Mouse (Mus musculus): ENCODE results near the gene Stard3nl. TPM values are rescaled to one million over a fixed set of nuclear protein-coding genes. Genes with fewer than 3 reads are reported as not detected.
A peak's percentile ranks its signal among the peaks of the same experiment; 100 is the strongest.
"Not testable (repeated sequence)": the region's sequence is repeated elsewhere in the genome, so short reads cannot be mapped to it uniquely, and the experiment has no call there.

The Stard3nl gene
- polyA plus RNA-seq, 1 experiment from 2014 or later = 157 TPM

DNA sequence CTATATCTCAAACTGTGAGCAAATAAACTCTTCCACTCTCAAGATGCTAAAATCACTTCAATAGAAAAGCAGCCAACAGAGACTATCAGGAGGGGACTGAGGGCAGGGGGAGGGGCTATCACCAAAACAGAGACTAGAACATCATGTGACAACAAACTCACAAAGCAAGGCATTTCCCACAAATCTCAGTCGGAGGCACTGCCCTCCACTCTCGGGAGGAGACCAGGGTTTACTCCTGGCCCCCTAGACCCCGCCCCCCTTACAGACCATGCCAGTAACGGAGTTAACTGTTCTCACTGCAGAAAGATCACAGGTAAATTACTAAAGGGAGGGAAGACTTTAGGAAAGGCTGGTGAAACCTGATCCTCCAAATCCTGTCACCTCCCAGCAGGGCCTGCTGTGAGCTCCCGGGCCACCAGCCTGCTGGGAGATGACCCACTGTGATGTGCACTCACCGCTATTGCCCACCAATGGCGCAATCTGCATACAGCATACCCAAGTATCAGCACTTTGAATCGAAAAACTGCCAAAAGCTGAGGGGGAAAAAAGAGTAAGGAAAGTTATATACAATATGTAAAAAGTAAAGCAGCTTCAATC is 23.4 kb downstream of the Stard3nl start:
- WGBS = 6% methylated on average over 8 of the region's 8 CpGs
- H3K4me2 ChIP-seq (replicated peaks) = no peak overlapping the region
- no peak overlapping the region for H3K4me3 ChIP-seq
- H3K4me1 ChIP-seq = no peaks in the 10 kb centered on the region
- no peak overlapping the region for H3K9ac ChIP-seq
- H3K36me3 ChIP-seq = peaks cover 43% of the 10 kb centered on the region
- no peaks in the 10 kb centered on the region for H3K27me3 ChIP-seq (replicated peaks)
- no peak overlapping the region for H3K27ac ChIP-seq
- no peaks in the 10 kb centered on the region for H3K9me3 ChIP-seq
- 0 out of 2 replicates have a peak, but pooled peaks have one; percentile 17 for ATAC-seq (ENCODE audit: low FRiP score, low read depth)

- Histone ChIP-seq H3K27ac (no peak overlapping the region), H3K9me3 (no peaks in the 10 kb centered on the region), H3K4me3 (no peak overlapping the region), H3K4me2 (replicated peaks) (no peak overlapping the region), H3K36me3 (peaks cover 41% of the 10 kb centered on the region), H3K27me3 (replicated peaks) (no peaks in the 10 kb centered on the region), H3K4me1 (no peaks in the 10 kb centered on the region), H3K9ac (no peak overlapping the region)
- ATAC-seq (ENCODE audit: low FRiP score, low read depth) = no peak
- 92% methylated on average over 6 of the region's 6 CpGs for WGBS
Observed at GRCm38 (mm10) chr13:19368817-19369216, 26.8 kb downstream of the Stard3nl start.

DNA sequence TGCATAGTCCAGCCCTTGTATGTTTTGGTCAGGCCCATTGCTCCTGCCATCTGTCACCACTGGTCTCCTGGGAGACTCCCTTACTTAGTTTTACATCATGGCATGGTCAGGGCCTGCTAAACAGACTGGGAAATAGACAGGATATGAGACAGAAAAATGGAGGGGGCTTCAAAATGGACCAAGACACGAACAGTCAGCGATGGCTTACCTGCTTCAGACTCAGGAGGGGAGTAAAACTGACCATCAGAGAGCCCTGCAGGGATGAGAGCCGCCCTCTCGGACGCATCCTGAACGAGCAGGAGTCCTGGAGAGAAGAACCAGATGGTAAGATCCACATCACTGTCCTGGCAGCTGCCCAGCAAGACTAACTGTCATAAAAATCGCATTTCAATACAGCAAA is 28.1 kb downstream of the Stard3nl start:
- no peaks in the 10 kb centered on the region for H3K27me3 ChIP-seq (replicated peaks)
- no peaks in the 10 kb centered on the region for H3K9me3 ChIP-seq
- H3K36me3 ChIP-seq = peaks cover 41% of the 10 kb centered on the region
- 70% methylated on average over 7 of the region's 7 CpGs for WGBS
- H3K4me1 ChIP-seq = no peaks in the 10 kb centered on the region
- no peak overlapping the region for H3K9ac ChIP-seq
- no peak overlapping the region for H3K4me2 ChIP-seq (replicated peaks)
- ATAC-seq (ENCODE audit: low FRiP score, low read depth) = no peak
- H3K27ac ChIP-seq = no peak overlapping the region
- H3K4me3 ChIP-seq = no peak overlapping the region

DNA sequence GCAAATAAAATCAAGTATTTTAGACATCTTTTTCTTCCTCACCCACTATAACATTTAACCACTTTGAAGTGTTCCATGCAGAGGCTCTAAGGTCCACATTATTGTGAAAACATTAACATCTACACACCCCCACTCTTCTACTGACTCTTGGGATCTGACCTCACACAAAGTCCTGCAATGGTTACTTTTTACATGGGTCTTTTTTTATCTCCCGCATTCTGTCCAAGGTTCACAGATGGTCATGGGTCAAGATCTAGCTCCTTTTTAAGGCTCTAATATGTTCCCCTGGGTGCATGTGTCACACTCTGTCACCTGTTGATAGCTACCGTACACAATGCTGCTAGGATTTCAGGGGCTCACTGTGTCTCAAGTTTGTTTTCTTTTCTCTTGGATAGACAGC is 28.7 kb downstream of the Stard3nl start:
- no peak overlapping the region for H3K27ac ChIP-seq
- H3K36me3 ChIP-seq = peaks cover 35% of the 10 kb centered on the region
- no peaks in the 10 kb centered on the region for H3K9me3 ChIP-seq
- H3K4me3 ChIP-seq = no peak overlapping the region
- no peak overlapping the region for H3K9ac ChIP-seq
- ATAC-seq (ENCODE audit: low FRiP score, low read depth) = no peak
- H3K4me1 ChIP-seq = no peaks in the 10 kb centered on the region
- WGBS = 83% methylated on average over 2 of the region's 2 CpGs
- no peaks in the 10 kb centered on the region for H3K27me3 ChIP-seq (replicated peaks)
- H3K4me2 ChIP-seq (replicated peaks) = no peak overlapping the region

GRCm38 (mm10) chr13:19365596-19365995 is 30.0 kb downstream of the Stard3nl start:
- Histone ChIP-seq H3K4me1 (no peaks in the 10 kb centered on the region), H3K4me2 (replicated peaks) (no peak overlapping the region), H3K9me3 (no peaks in the 10 kb centered on the region), H3K4me3 (no peak overlapping the region), H3K27me3 (replicated peaks) (no peaks in the 10 kb centered on the region), H3K27ac (no peak overlapping the region), H3K36me3 (peaks cover 26% of the 10 kb centered on the region), H3K9ac (no peak overlapping the region)
- ATAC-seq (ENCODE audit: low FRiP score, low read depth) = peak; percentile 70; the same call in 1 of the 2 replicates
- WGBS = 39% methylated on average over 4 of the region's 4 CpGs

- H3K27me3 ChIP-seq (replicated peaks) = no peaks in the 10 kb centered on the region
Observed at GRCm38 (mm10) chr13:19364245-19364772, 31.3 kb downstream of the Stard3nl start.

GRCm38 (mm10) chr13:19362358-19362757 is 33.2 kb downstream of the Stard3nl start:
- Histone ChIP-seq H3K36me3 (peaks cover 21% of the 10 kb centered on the region), H3K27me3 (replicated peaks) (no peaks in the 10 kb centered on the region), H3K9ac (no peak overlapping the region), H3K27ac (no peak overlapping the region), H3K4me1 (no peaks in the 10 kb centered on the region), H3K4me3 (no peak overlapping the region), H3K4me2 (replicated peaks) (no peak overlapping the region), H3K9me3 (no peaks in the 10 kb centered on the region)
- 68% methylated on average over 6 of the region's 6 CpGs for WGBS
- ATAC-seq (ENCODE audit: low FRiP score, low read depth) = no peak

More at GRCm38 (mm10) chr13:19364245-19364772, 31.3 kb downstream of the Stard3nl start:
- no peak overlapping the region for H3K27ac ChIP-seq
- H3K4me2 ChIP-seq (replicated peaks) = no peak overlapping the region
- no peak overlapping the region for H3K4me3 ChIP-seq
- peaks cover 17% of the 10 kb centered on the region for H3K36me3 ChIP-seq
- no peaks in the 10 kb centered on the region for H3K9me3 ChIP-seq
- WGBS = 80% methylated on average over 11 of the region's 11 CpGs
- ATAC-seq (ENCODE audit: low FRiP score, low read depth) = 0 out of 2 replicates have a peak, but pooled peaks have one; percentile 25
- no peak overlapping the region for H3K9ac ChIP-seq
- H3K4me1 ChIP-seq = no peaks in the 10 kb centered on the region

GRCm38 (mm10) chr13:19358027-19358426 is 37.6 kb downstream of the Stard3nl start:
- no peak overlapping the region for H3K4me3 ChIP-seq
- ATAC-seq (ENCODE audit: low FRiP score, low read depth) = no peak
- no peak overlapping the region for H3K9ac ChIP-seq
- no peaks in the 10 kb centered on the region for H3K9me3 ChIP-seq
- H3K36me3 ChIP-seq = peaks cover 18% of the 10 kb centered on the region
- no peak overlapping the region for H3K4me2 ChIP-seq (replicated peaks)
- 78% methylated on average over 5 of the region's 5 CpGs for WGBS
- no peaks in the 10 kb centered on the region for H3K4me1 ChIP-seq
- H3K27ac ChIP-seq = no peak overlapping the region
- no peaks in the 10 kb centered on the region for H3K27me3 ChIP-seq (replicated peaks)

- no peaks in the 10 kb centered on the region for H3K9me3 ChIP-seq
- 91% methylated on average over 7 of the region's 7 CpGs for WGBS
- no peak for ATAC-seq (ENCODE audit: low FRiP score, low read depth)
- no peak overlapping the region for H3K4me2 ChIP-seq (replicated peaks)
- H3K4me3 ChIP-seq = no peak overlapping the region
- no peaks in the 10 kb centered on the region for H3K27me3 ChIP-seq (replicated peaks)
- H3K27ac ChIP-seq = no peak overlapping the region
- no peaks in the 10 kb centered on the region for H3K4me1 ChIP-seq
- peaks cover 18% of the 10 kb centered on the region for H3K36me3 ChIP-seq
- H3K9ac ChIP-seq = no peak overlapping the region
Observed at GRCm38 (mm10) chr13:19357301-19357700, 38.3 kb downstream of the Stard3nl start.

DNA sequence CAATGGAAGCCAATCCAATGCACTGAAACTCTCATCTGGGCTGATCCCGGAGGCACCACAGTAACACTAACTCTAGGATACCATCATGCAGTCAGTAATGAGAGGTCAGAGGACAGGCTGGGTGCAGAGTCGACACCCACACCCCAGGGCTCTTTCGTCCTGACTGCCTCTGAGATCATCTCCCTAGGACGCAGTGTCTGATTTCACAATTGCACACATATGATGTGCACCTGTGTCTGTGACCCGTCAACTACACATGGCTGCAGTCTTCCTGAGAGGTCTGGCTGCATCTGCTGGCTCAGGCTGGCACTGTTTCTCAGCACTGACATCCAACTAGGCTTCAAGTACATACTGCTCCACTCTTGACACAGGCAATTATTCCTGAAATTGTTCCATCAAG is 38.9 kb downstream of the Stard3nl start:
- H3K36me3 ChIP-seq = peaks cover 18% of the 10 kb centered on the region
- H3K9ac ChIP-seq = no peak overlapping the region
- ATAC-seq (ENCODE audit: low FRiP score, low read depth) = peak; percentile 49
- no peak overlapping the region for H3K4me2 ChIP-seq (replicated peaks)
- H3K27ac ChIP-seq = no peak overlapping the region
- no peaks in the 10 kb centered on the region for H3K9me3 ChIP-seq
- no peaks in the 10 kb centered on the region for H3K27me3 ChIP-seq (replicated peaks)
- WGBS = 70% methylated on average over 5 of the region's 5 CpGs
- no peak overlapping the region for H3K4me3 ChIP-seq
- H3K4me1 ChIP-seq = no peaks in the 10 kb centered on the region

- H3K4me1 ChIP-seq = no peaks in the 10 kb centered on the region
- no peaks in the 10 kb centered on the region for H3K27me3 ChIP-seq (replicated peaks)
- no peak overlapping the region for H3K9ac ChIP-seq
- WGBS = 67% methylated on average over 7 of the region's 7 CpGs
- H3K9me3 ChIP-seq = no peaks in the 10 kb centered on the region
- no peak overlapping the region for H3K27ac ChIP-seq
- ATAC-seq (ENCODE audit: low FRiP score, low read depth) = no peak
- no peak overlapping the region for H3K4me2 ChIP-seq (replicated peaks)
- H3K4me3 ChIP-seq = no peak overlapping the region
- H3K36me3 ChIP-seq = peaks cover 18% of the 10 kb centered on the region
Observed at GRCm38 (mm10) chr13:19356120-19356519, 39.5 kb downstream of the Stard3nl start.

DNA sequence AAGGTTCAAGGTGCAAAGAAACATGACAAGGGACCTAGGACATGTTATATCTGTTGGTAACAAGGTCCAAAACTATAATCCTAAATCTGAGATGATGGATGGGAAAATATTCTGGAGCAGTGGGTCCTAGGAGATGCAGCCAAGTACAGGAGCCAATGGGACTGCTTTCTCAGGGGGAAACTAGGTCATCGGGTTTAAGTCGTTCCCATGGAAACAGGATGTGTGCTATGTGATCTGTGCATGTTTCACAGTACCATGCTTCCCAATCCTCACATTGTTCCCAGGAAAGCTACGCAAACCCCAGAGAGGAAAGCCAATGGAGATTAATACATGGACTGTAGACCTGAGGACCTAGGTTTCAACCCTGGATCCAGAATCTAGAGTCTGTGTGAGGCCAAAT is 42.8 kb downstream of the Stard3nl start:
- Histone ChIP-seq H3K4me3 (no peak overlapping the region), H3K9me3 (no peaks in the 10 kb centered on the region), H3K27me3 (replicated peaks) (no peaks in the 10 kb centered on the region), H3K4me1 (no peaks in the 10 kb centered on the region), H3K4me2 (replicated peaks) (no peak overlapping the region), H3K27ac (no peak overlapping the region), H3K36me3 (peaks cover 4% of the 10 kb centered on the region), H3K9ac (no peak overlapping the region)
- ATAC-seq (ENCODE audit: low FRiP score, low read depth) = no peak
- 91% methylated on average over 3 of the region's 3 CpGs for WGBS

GRCm38 (mm10) chr13:19340356-19340755 is 55.2 kb downstream of the Stard3nl start:
- 82% methylated on average over 1 of the region's 1 CpGs for WGBS
- ATAC-seq (ENCODE audit: low FRiP score, low read depth) = not testable (repeated sequence)

More at GRCm38 (mm10) chr13:19340356-19340755, 55.2 kb downstream of the Stard3nl start:
- not testable (repeated sequence) for H3K4me2 ChIP-seq (replicated peaks); H3K4me3 ChIP-seq; H3K9ac ChIP-seq; H3K9me3 ChIP-seq; H3K4me1 ChIP-seq; H3K36me3 ChIP-seq; H3K27ac ChIP-seq; H3K27me3 ChIP-seq (replicated peaks)

All from neural tube, embryonic 12.5 days (tissue).